Mouse (Mus musculus): ENCODE data around the gene Mnd1.

The Mnd1 gene

DNA sequence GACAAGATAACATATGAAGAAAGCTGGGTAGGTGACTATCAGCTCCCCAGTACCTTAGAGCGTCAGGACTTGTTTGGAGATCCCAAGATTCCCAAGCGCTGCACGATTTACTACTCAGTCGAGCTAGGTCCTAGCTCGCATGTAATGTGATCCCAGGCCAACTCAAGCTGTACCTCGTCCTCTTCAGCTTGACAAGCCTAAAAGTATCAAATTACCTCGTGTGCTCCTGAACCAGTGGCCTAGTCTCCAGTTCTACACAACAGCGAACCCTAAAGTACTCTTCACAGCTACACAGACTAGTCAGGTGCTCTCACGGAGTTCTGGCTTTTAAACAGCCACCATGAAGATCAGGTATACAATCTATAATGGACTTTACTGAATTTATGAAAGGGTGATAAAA, 70.2 kb downstream of the Mnd1 start:
- TF ChIP-seq GATA4 (IDR thresholded peaks at IDR 0.05; ENCODE audit: insufficient replicate concordance, low read length): no peak

DNA sequence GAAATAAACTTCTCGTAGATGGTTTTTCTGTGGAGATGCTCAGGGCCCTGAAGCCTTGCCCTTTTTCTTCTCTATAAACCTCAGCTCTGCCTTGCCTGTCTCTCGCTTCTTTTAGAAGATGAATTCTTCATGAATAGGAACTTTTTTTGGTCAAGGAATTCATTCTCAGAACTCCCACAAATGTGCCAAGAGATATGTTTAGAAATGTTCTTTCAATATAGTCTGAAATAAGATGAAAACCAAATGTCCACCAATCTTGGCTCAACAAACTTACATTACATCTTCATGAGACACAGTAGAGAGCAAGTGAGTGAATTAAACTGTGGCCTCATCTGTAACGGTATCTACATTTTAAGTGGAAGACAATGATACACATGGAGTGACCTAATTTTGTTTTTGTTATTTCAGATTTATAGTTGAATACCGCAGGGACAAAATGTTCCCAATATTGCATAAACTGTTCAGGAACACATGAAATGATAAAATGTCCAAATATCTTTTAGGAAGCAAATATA, 74.3 kb downstream of the Mnd1 start:
- no peak for TF ChIP-seq GATA4 (IDR thresholded peaks at IDR 0.05; ENCODE audit: insufficient replicate concordance, low read length)

DNA sequence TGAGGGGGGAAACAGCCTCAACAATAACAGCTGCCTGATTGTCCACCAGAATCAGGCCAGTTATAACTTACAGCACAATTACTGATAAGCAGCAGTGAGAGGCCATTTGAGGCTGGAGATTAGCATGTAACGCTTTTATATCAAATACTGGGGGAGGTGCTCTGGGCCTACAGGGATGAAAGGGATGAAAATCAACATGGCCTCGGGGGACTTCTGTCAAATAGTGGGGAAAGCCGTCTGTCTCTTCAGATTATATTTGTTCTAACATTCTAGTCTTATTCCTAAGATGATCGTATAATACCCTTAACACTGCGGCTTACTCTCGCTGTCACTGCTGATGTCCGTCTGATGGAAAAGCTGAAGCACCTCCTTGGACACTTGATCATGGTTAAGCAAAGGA, 75.5 kb downstream of the Mnd1 start:
- no peak for TF ChIP-seq GATA4 (IDR thresholded peaks at IDR 0.05; ENCODE audit: insufficient replicate concordance, low read length)

DNA sequence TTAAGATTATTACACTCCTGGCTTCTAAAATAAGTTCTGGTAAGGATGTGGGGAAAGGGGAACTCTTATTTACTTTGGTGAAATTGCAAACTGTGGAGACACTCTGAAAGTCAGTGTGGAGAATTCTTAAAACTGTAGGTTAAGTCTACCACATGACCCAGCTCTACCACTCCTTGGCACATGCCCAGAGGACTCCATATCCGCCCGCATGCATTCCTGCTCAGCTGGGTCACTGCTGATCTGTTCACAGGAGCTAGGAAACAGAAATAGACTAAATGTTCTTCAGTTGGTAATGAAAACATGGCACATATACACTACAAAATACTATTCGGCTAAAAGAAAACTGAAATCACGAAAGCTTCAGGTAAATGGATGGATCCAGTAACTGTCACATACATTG, 78.1 kb downstream of the Mnd1 start:
- TF ChIP-seq GATA4 (IDR thresholded peaks at IDR 0.05; ENCODE audit: insufficient replicate concordance, low read length): no peak

DNA sequence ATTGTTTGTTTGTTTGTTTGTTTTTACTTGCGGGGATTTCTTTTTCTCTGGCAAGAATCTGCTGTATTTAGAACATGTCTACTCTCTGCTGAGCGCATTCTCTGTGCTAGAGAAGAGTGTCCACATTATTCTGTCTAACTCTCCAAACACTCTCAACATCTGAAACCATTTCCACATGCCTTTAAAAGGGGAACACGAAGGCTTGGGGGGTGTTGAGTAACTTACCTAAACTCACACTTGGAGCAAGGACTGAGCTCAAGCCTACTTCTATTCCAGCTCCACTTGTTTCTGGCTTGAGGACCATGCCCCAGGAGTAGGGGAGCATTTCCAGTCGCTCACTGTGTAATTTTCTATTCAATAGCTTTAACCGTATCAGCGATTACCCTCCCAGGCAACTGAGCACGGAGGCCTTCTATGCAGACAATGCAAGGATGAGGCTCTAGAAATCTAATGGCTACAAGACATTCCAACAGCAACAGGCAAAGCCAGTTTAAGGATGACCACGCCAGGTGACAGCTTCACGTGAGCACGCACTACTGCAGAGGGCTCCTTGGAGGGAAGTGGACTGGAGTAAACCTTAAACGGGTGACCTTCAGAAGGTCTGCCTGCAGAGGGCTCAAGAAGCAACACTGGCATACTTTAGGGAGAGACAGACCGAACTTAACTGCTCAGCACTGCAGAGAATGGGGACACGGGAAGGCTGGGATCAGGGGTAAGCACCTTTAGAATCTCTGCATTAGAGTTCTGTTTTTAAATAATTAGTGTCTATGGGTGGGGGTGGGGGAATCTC, 78.8 kb downstream of the Mnd1 start:
- no peak for TF ChIP-seq GATA4 (IDR thresholded peaks at IDR 0.05; ENCODE audit: insufficient replicate concordance, low read length)

DNA sequence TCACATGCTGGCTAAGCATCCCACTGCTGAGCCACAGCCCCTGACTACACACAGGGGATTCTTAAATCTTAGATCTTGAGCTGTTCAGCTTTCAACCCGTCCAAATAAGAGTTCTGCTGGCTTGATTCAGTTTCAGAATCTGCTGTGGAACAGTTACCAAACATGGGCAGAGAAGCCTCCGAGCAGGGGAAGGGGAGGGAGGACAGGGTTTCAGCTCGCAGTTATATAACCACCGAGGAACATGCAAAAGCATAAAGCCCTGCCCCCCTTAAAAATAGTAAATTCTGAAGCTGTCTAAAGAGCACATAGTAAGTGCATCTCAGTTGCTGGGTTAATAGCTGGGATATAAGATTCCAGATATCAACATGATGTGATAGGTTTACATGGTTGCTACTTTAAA, 80.1 kb downstream of the Mnd1 start:
- TF ChIP-seq GATA4 (IDR thresholded peaks at IDR 0.05; ENCODE audit: insufficient replicate concordance, low read length): no peak

DNA sequence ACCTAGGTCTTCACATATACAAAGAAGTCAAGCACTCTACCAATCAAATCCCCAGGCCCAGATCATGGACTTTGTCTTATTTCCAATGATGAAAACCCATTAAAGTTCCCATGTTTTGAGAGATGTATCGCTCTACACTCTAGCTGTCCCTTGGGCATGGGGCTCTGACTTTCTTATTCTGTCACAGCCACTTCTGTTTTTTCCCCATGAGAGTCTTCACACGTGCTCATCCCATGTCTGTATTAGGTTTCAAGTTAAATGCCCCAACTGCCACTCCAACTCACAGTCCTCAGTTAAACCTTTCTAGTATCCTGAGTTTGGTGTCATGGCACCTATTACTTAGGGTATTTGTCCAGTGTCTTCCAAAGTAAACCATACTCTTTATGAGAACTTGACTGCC, 80.8 kb downstream of the Mnd1 start:
- TF ChIP-seq GATA4 (IDR thresholded peaks at IDR 0.05; ENCODE audit: insufficient replicate concordance, low read length): no peak

DNA sequence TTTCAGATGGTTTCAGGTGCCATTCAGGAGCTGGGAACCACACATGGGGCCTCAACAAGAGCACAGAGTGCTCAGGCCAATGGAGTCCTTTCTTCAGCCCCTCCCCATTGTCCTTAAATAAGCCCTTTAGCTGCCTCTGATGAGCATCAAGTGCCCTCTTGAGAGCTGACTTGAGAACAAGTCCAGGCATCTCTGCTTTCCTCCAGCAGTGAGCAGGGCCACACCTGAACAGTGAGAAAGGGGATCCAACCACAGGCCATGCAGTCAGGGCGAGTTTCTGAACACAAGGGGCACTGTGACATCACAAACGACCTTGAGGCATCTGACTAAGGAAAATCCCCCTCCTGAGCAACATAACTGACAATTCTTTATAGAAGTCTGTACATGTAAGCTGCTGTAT, 83.9 kb downstream of the Mnd1 start:
- no peak for TF ChIP-seq GATA4 (IDR thresholded peaks at IDR 0.05; ENCODE audit: insufficient replicate concordance, low read length)

DNA sequence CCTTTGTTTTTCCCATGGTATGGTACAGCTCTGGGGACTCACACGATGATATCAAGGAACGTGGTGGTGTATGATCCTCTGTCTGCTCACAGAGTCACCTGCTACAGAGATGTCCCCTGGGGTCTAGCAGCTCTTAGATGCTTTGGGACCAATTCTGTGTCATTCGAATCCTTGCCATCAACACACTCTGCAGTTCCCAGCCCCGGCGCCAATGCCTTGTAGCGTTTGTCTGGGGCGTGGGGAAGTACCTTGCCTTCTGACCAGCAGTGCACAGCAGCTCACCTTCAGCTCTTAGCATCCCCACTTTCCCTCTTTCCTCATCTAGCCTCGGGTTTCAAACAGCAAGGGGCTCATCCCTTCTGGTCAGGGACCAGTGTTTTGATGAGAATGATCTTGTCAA, 84.8 kb downstream of the Mnd1 start:
- no peak for TF ChIP-seq GATA4 (IDR thresholded peaks at IDR 0.05; ENCODE audit: insufficient replicate concordance, low read length)

DNA sequence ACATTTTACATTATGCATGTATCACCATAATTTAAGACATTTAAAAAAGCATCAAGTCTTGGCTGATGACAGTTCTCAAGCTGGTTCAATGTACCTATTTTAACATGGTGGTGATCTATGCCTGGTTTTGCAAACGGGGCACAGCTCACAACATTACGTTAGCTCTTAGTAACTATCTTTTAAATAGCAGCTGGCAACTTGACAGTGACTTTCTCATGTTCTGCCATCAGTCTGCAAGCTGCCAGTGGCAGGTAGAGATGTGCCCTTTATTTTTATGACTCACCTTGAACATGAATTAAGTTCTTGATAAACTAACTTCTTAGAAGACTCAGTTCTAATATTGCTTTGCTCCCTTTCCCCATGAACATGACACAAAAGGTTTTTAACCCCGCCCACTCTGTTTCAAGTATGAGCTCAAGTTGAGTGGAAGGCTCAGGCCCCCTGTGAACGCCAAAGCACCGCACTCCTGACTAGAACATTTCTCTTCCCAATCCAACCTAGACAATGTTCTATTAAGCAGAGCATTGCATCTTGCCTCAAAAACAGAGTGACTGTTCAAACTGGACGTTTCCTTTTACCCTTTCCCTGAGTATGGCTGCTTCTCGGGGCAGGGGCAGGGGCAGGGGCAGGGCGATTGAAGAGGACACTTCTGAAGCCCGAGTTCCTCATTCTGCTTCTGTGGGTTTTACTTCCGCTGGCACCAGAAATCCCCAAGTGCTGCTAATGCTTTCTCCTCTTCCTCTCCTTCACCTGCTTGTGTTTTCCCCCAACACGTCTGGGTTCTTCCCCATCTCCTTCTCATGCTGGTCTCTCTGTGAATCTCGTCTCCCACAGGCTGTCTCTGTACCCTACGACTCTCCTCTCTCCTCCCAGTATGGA, 86.5 kb downstream of the Mnd1 start:
- no peak for TF ChIP-seq GATA4 (IDR thresholded peaks at IDR 0.05; ENCODE audit: insufficient replicate concordance, low read length)

DNA sequence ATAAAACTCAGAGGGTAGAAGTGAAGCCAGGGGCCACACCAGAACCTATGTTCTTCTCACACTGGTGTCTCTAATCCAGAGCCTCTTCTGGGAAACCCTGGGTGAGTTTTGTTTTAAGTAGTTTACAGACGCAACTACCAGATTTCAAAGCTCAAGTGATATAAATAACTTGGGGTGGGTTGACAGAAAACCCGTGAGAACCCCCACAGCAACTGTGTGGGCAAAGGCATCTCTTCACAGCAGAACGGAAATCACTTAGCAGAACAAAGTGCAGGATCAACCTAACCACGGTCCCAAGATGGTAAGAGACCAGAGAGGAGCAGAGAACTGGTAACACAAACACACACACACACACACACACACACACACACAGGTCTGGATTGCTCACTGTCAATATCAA, 89.8 kb downstream of the Mnd1 start:
- no peak for TF ChIP-seq GATA4 (IDR thresholded peaks at IDR 0.05; ENCODE audit: insufficient replicate concordance, low read length)

DNA sequence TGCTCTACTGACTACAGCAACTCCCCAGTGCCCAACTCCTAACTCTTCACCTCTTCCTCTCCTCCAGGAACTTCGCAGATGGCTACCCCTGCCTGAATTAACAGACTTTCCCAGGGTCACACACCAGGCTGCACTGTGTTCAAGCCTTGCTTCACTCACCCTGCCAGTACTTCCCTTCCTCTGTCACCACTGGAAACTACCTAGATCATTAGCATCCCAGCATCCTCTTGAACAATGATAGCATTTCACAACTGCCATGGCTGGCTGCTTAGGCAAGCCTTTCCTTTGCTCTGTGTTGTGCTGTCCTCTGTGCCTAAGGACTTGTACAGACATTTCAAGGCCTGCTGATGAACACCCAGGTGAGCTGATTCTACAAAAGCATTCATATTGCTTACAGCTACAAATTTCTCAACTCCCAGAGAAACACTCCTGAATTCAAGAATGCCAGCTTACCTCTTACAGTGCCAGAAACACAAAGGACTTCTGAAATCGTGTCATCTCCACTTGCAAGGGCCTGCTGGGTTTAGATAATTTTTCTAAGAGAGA, 92.1 kb downstream of the Mnd1 start:
- no peak for TF ChIP-seq GATA4 (IDR thresholded peaks at IDR 0.05; ENCODE audit: insufficient replicate concordance, low read length)

DNA sequence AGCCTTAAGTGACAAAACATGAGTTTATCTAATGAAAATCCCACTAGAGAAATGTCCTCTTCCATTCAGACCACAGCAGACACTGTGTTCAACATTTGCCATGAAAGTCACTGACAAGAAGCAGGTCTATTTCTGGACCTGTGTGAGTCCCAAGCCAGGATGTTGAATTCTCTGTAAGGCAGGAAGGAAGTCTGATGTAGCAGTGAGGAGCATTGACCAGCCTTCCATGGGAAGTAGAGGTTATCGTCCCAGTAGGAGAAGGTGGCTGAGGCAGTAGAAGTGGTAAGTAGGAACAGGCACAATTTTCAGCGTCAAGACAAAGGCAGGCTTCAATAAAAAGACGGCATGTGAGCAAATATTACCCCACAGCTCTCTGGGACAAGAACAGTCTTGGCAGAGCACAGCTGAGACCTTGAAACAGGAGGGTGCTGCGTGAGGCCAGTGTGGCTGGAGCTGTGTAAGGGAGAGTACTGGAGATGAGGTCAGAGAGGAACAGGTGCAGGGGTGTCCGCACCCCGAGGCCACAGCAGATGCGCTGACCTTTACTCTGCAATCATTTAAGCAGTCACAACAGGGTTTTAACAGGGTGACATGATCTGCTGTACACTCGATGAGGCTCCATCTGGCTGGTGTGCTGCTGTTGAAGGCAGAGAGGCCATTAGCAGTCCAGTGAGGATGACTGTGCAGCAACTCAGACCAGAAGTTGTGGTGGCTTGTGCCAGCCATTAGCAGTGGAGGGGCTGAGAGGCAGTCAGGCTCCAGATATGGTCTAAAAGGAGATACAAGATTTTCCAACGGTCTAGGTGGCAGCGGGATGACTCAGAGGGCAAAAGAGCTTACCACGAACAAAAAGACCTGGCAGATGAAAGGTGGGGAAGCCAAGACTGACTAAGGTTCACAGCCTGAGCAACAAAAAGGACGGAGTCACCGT, 93.8 kb downstream of the Mnd1 start:
- peak; percentile 91 for TF ChIP-seq GATA4 (IDR thresholded peaks at IDR 0.05; ENCODE audit: insufficient replicate concordance, low read length)

DNA sequence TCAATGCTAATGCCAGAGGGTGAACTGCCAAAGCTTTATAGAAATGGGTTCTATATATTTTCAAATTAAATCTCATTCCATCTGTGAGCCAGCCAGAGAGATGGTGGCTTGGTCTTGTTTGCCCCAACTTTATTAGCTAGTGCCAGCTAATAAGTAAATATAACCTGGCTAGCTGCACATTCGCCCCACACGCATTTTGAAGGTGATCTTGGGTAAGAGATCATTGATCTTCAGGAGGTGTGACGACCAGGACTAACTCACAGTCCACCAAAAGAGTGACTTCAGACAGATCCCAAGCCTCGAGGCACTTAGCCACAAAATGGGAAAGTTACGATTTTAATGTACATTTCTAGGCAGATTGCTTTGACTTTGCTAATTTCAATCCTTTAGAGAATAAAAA, 94.6 kb downstream of the Mnd1 start:
- no peak for TF ChIP-seq GATA4 (IDR thresholded peaks at IDR 0.05; ENCODE audit: insufficient replicate concordance, low read length)

DNA sequence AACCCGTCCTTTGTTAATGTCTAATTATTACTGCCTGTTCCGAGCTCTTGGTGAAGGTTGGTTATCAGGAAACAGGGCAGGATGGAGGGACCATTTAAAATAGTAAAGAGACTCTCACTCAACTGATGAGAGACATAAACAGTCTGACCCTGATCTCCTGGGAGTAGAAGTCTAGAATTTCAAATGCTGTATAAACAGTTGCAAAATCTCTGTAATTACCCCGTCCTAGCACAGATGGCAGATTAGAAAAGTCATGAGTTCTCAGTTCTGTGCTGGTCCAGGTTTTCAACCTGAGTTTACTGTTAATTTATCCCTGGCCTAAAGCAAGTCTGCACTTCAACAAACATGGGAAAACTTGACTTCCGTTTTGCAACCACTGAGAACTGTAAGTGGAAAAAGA, 95.5 kb downstream of the Mnd1 start:
- TF ChIP-seq GATA4 (IDR thresholded peaks at IDR 0.05; ENCODE audit: insufficient replicate concordance, low read length): peak; percentile 70; the same call in 1 of the 2 replicates

Measured in liver, adult (tissue).